Mouse (Mus musculus) MEL (cell line): Measurements from ENCODE around the gene Myh9. TPM values are rescaled to one million over a fixed set of nuclear protein-coding genes. Genes with fewer than 3 reads are reported as not detected.

Experiments used
- DNase-seq: peaks from one replicate; pipeline ENCODE4 v3.0.0; 2011; ENCODE audit warnings: low read depth, low spot score
- H3K27ac ChIP-seq: 2 replicates; pipeline ENCODE4 v1.5.1; 2012; ENCODE audit warnings: low read depth, mild to moderate bottlenecking, control low read depth, low read length, moderate library complexity; ENCODE audit not compliant: control insufficient read depth
- H3K27me3 ChIP-seq, 2 experiments: fragments of 150-350 bp in 1 of 2; sonication (generic) in 1 of 2; 2 replicates each; pipeline ENCODE4 v1.6.1; 2012; ENCODE audit warnings: low read length in 2 of 2, mild to moderate bottlenecking in 2 of 2, improper control_type of control experiment in 1 of 2, moderate library complexity in 1 of 2; ENCODE audit not compliant: insufficient read depth in 2 of 2, control insufficient read depth in 1 of 2
- H3K36me3 ChIP-seq, 2 experiments: 2 replicates each; pipeline ENCODE4 v1.6.1; 2012 to 2014; ENCODE audit warnings: low read length in 2 of 2, improper control_type of control experiment in 1 of 2, inconsistent platforms in 1 of 2, mild to moderate bottlenecking in 1 of 2; ENCODE audit not compliant: insufficient read depth in 2 of 2, control insufficient read depth in 1 of 2
- H3K4me1 ChIP-seq, 2 experiments: fragments of 150-350 bp in 1 of 2; sonication (generic) in 1 of 2; 2 replicates each; pipeline ENCODE4 v1.6.1; 2012; ENCODE audit warnings: low read length in 2 of 2, improper control_type of control experiment in 1 of 2, mild to moderate bottlenecking in 1 of 2; ENCODE audit not compliant: insufficient read depth in 2 of 2, control insufficient read depth in 1 of 2
- H3K4me3 ChIP-seq, 2 experiments: fragments of 150-350 bp in 1 of 2; sonication (generic) in 1 of 2; 2 replicates each; pipeline ENCODE4 v1.5.1; 2012; ENCODE audit warnings: low read depth in 2 of 2, low read length in 2 of 2, mild to moderate bottlenecking in 2 of 2, moderate library complexity in 2 of 2, control low read depth in 1 of 2, improper control_type of control experiment in 1 of 2; ENCODE audit not compliant: control insufficient read depth in 1 of 2, insufficient read depth in 1 of 2
- H3K79me2 ChIP-seq: 2 replicates; pipeline ENCODE4 v1.6.1; 2012; ENCODE audit warnings: mild to moderate bottlenecking, low read length, moderate library complexity; ENCODE audit not compliant: control insufficient read depth, poor library complexity, insufficient read depth
- H3K9ac ChIP-seq: 2 replicates; pipeline ENCODE4 v1.6.1; 2012; ENCODE audit warnings: low read depth, mild to moderate bottlenecking, control low read depth, low read length, moderate library complexity; ENCODE audit not compliant: control insufficient read depth, poor library complexity, severe bottlenecking
- H3K9me3 ChIP-seq: fragments of 150-350 bp; sonication (generic); replicated peaks from 2 replicates; pipeline ENCODE4 v1.6.1; 2012; ENCODE audit warnings: mild to moderate bottlenecking, low read length, improper control_type of control experiment, moderate library complexity; ENCODE audit not compliant: insufficient read depth
- CHD1 ChIP-seq: IDR thresholded peaks from 2 replicates; pipeline ENCODE4 v1.6.1; 2012; ENCODE audit warnings: low read depth, mild to moderate bottlenecking, inconsistent platforms, low read length, improper control_type of control experiment
- CHD2 ChIP-seq: IDR thresholded peaks from 2 replicates; pipeline ENCODE4 v1.6.1; 2011; ENCODE audit warnings: low read length, improper control_type of control experiment
- E2F4 ChIP-seq: IDR thresholded peaks from 2 replicates; pipeline ENCODE4 v1.6.1; 2011; ENCODE audit warnings: low read depth, low read length, improper control_type of control experiment, borderline replicate concordance
- ELF1 ChIP-seq: IDR thresholded peaks from 2 replicates; pipeline ENCODE4 v1.6.1; 2014; ENCODE audit warnings: low read depth, mild to moderate bottlenecking, inconsistent platforms, low read length, improper control_type of control experiment, moderate library complexity
- ETS1 ChIP-seq: IDR thresholded peaks from 2 replicates; pipeline ENCODE4 v1.6.1; 2012; ENCODE audit warnings: low read depth, mild to moderate bottlenecking, inconsistent platforms, low read length, improper control_type of control experiment, moderate library complexity
- GABPA ChIP-seq: IDR thresholded peaks from 2 replicates; pipeline ENCODE4 v1.6.1; 2012; ENCODE audit warnings: low read depth, mild to moderate bottlenecking, inconsistent platforms, low read length, improper control_type of control experiment, moderate library complexity
- GATA1 ChIP-seq: IDR thresholded peaks from 2 replicates; pipeline ENCODE4 v1.6.1; 2011; ENCODE audit warnings: low read depth, low read length, improper control_type of control experiment
- JUND ChIP-seq: IDR thresholded peaks from 2 replicates; pipeline ENCODE4 v1.6.1; 2011; ENCODE audit warnings: low read depth, mild to moderate bottlenecking, improper control_type of control experiment, low read length
- KAT2A ChIP-seq: conservative IDR thresholded peaks from 2 replicates; pipeline ENCODE4 v1.6.1; 2012; ENCODE audit warnings: low read depth, low read length, improper control_type of control experiment, inconsistent platforms
- MAFK ChIP-seq: IDR thresholded peaks from 2 replicates; pipeline ENCODE4 v1.6.1; 2011; ENCODE audit warnings: low read depth, mild to moderate bottlenecking, low read length, improper control_type of control experiment, borderline replicate concordance
- MAZ ChIP-seq: IDR thresholded peaks from 2 replicates; pipeline ENCODE4 v1.6.1; 2012; ENCODE audit warnings: low read depth, mild to moderate bottlenecking, inconsistent platforms, low read length, improper control_type of control experiment
- MXI1 ChIP-seq: IDR thresholded peaks from 2 replicates; pipeline ENCODE4 v1.6.1; 2011; ENCODE audit warnings: mild to moderate bottlenecking, low read depth, low read length, improper control_type of control experiment
- MYB ChIP-seq: IDR thresholded peaks from 2 replicates; pipeline ENCODE4 v1.6.1; 2011; ENCODE audit warnings: mild to moderate bottlenecking, low read depth, low read length, improper control_type of control experiment
- SIN3A ChIP-seq: IDR thresholded peaks from 2 replicates; pipeline ENCODE4 v1.6.1; 2012; ENCODE audit warnings: low read length, improper control_type of control experiment, inconsistent platforms
- TAL1 ChIP-seq: IDR thresholded peaks from 2 replicates; pipeline ENCODE4 v1.6.1; 2012; ENCODE audit warnings: mild to moderate bottlenecking, inconsistent platforms, low read length, moderate library complexity, mixed read lengths
- TBP ChIP-seq: IDR thresholded peaks from 2 replicates; pipeline ENCODE4 v1.8.0; 2011; ENCODE audit warnings: low read depth, low read length, improper control_type of control experiment
- TCF12 ChIP-seq: IDR thresholded peaks from 2 replicates; pipeline ENCODE4 v1.6.1; 2014; ENCODE audit warnings: low read depth, mild to moderate bottlenecking, inconsistent platforms, low read length, improper control_type of control experiment, moderate library complexity
- USF1 ChIP-seq: IDR thresholded peaks from 2 replicates; pipeline ENCODE4 v1.6.1; 2014; ENCODE audit warnings: low read depth, mild to moderate bottlenecking, inconsistent platforms, low read length, improper control_type of control experiment, moderate library complexity
- USF2 ChIP-seq, 2 experiments: IDR thresholded peaks; 2 replicates each; pipeline ENCODE4 v1.6.1; 2011 to 2012; ENCODE audit warnings: improper control_type of control experiment in 2 of 2, low read length in 2 of 2, borderline replicate concordance in 1 of 2, inconsistent platforms in 1 of 2, low read depth in 1 of 2, mild to moderate bottlenecking in 1 of 2; ENCODE audit not compliant: insufficient read depth in 1 of 2
- ZKSCAN1 ChIP-seq: IDR thresholded peaks from 2 replicates; pipeline ENCODE4 v1.6.1; 2012; ENCODE audit warnings: low read depth, mild to moderate bottlenecking, inconsistent platforms, low read length, improper control_type of control experiment, moderate library complexity
- ZNF384 ChIP-seq: IDR thresholded peaks from 2 replicates; pipeline ENCODE4 v1.6.1; 2012; ENCODE audit warnings: low read depth, mild to moderate bottlenecking, inconsistent platforms, low read length, improper control_type of control experiment
- polyA plus RNA-seq, 2 experiments: library from polyadenylated mRNA; stranded (reverse) in 1 of 2; unstranded in 1 of 2; fragments of >175 nt in 1 of 2; fragments of >200 nt in 1 of 2; gene quantifications; 2 replicates each; pipeline versions ENCODE4 v1.2.1 to v1.2.4; 2012; ENCODE audit warnings: low replicate concordance in 2 of 2, low read depth in 1 of 2; ENCODE audit not compliant: insufficient read length in 2 of 2, insufficient read depth in 1 of 2, missing spikeins in 1 of 2
- total RNA-seq: library from RNA; depleted of rRNA; stranded (reverse); fragments of 300-350 nt; gene quantifications from 2 replicates; pipeline ENCODE4 v1.2.3, GENCODE M21; 2012

The Myh9 gene
- total and polyA plus RNA-seq, 3 experiments: 59.3 to 176 (median 158) TPM

- Histone ChIP-seq H3K9ac (no peak overlapping the region), H3K79me2 (no peaks in the 10 kb centered on the region), H3K4me1 (peaks cover 0 to 5% of the 10 kb centered on the region in 2 experiments; a peak in 1 of 4 replicates), H3K4me3 (no peak overlapping the region), H3K27me3 (peaks cover 0 to 1% of the 10 kb centered on the region in 2 experiments; a peak in 1 of 4 replicates), H3K9me3 (no peaks in the 10 kb centered on the region), H3K27ac (no peak overlapping the region), H3K36me3 (no peaks in the 10 kb centered on the region)
- TF ChIP-seq MYB (no peak), MAZ (no peak), GATA1 (no peak), MAFK (no peak), ETS1 (no peak), ZKSCAN1 (no peak), TAL1 (no peak), GABPA (no peak), ZNF384 (no peak), USF2 (IDR thresholded peaks at IDR 0.05; ENCODE audit: borderline replicate concordance in 1 of 2, insufficient read depth in 1 of 2, low read depth in 1 of 2, low read length in 2 of 2) (no peak), SIN3A (no peak), CHD1 (no peak), CHD2 (no peak), JUND (no peak)
- no peak for DNase-seq
Measured at GRCm38 (mm10) chr15:77872996-77873395, 31.0 kb upstream of the Myh9 start.

GRCm38 (mm10) chr15:77868340-77868739, 26.4 kb upstream of the Myh9 start:
- H3K9ac ChIP-seq: no peak overlapping the region
- H3K36me3 ChIP-seq: no peaks in the 10 kb centered on the region
- peaks cover 0 to 1% of the 10 kb centered on the region in 2 experiments; a peak in 1 of 4 replicates for H3K27me3 ChIP-seq
- DNase-seq: no peak
- H3K79me2 ChIP-seq: no peaks in the 10 kb centered on the region
- H3K9me3 ChIP-seq: no peaks in the 10 kb centered on the region
- no peak overlapping the region for H3K27ac ChIP-seq
- no peaks in the 10 kb centered on the region for H3K4me1 ChIP-seq
- TF ChIP-seq ELF1 (no peak), ZKSCAN1 (no peak), MAFK (no peak), CHD2 (no peak), JUND (no peak), E2F4 (no peak), KAT2A (no peak), USF1 (no peak), TBP (no peak), MXI1 (no peak), TCF12 (no peak), MAZ (no peak), CHD1 (no peak)
- H3K4me3 ChIP-seq: no peak overlapping the region
